Mouse (Mus musculus): Measurements from ENCODE around the gene Prpf40a. TPM values are rescaled to one million over a fixed set of nuclear protein-coding genes. Genes with fewer than 3 reads are reported as not detected.

The Prpf40a gene
- polyA plus RNA-seq, 1 experiment from 2014 or later: 167 TPM

- no peak for ATAC-seq (ENCODE audit: insufficient number of reproducible peaks, insufficient read depth, low FRiP score, low TSS enrichment, low read depth)
- no peaks in the 10 kb centered on the region for H3K9me3 ChIP-seq
- WGBS: 93% methylated on average over 2 of the region's 2 CpGs
- H3K27me3 ChIP-seq: no peaks in the 10 kb centered on the region
- no peak overlapping the region for H3K4me3 ChIP-seq
- H3K4me1 ChIP-seq: 0 out of 2 replicates have a peak, but pooled peaks cover 3% of the 10 kb centered on the region
- no peak overlapping the region for H3K4me2 ChIP-seq
- H3K9ac ChIP-seq: no peak overlapping the region
- no peak overlapping the region for H3K27ac ChIP-seq
- peaks cover 62% of the 10 kb centered on the region for H3K36me3 ChIP-seq
These were observed 88.2 kb downstream of the Prpf40a start for GRCm38 (mm10) chr2:53102901-53103300.

DNA sequence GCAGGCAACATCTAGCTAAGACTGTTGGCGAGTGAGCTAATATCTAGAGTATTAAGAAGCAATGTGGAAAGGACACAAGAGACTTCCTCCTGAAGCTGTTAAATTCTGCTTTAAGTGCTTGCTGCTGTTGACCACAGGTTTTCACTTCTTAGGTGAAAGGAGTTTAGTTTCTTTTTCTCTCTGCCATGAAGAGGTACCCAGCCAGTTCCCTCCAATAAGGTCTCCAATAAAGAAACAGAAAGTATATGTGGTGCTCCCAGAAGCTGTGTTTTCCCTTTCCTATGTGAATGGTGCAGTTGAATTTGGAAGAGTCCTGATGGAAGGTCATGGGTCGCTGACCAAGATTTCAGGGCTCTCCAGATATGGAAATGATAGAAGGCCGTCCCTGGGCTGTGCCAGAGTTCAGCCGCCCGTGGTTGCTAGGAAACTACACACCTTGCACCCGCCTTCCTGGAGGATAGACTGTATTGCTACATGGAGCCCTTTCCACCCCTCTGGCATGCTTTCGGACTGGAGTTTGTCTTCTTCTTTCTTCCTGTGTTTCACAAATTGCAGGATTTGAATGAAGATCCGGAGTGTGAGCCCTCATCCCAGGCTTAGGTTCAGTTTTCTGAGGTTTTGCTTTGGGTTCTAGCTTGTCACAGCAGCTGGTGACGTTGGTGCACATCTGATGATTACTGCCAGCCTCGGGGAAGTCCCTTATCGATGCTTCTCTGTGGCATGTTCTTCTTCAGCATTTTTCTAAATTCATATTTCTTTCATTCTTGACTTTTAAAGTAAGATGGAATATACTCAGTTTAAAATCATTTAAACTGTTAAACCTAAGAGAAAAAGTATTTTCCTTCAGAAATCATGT, 89.0 kb downstream of the Prpf40a start:
- H3K9me3 ChIP-seq: no peaks in the 10 kb centered on the region
- 0 out of 2 replicates have a peak, but pooled peaks cover 3% of the 10 kb centered on the region for H3K4me1 ChIP-seq
- H3K4me2 ChIP-seq: no peak overlapping the region
- no peak for ATAC-seq (ENCODE audit: insufficient number of reproducible peaks, insufficient read depth, low FRiP score, low TSS enrichment, low read depth)
- H3K9ac ChIP-seq: no peak overlapping the region
- H3K4me3 ChIP-seq: no peak overlapping the region
- WGBS: 88% methylated on average over 11 of the region's 11 CpGs
- H3K27ac ChIP-seq: no peak overlapping the region
- H3K36me3 ChIP-seq: peaks cover 59% of the 10 kb centered on the region
- H3K27me3 ChIP-seq: no peaks in the 10 kb centered on the region

GRCm38 (mm10) chr2:53100093-53100492, 91.0 kb downstream of the Prpf40a start:
- ATAC-seq (ENCODE audit: insufficient number of reproducible peaks, insufficient read depth, low FRiP score, low TSS enrichment, low read depth): no peak
- Histone ChIP-seq H3K36me3 (peaks cover 40% of the 10 kb centered on the region), H3K27me3 (no peaks in the 10 kb centered on the region), H3K4me2 (no peak overlapping the region), H3K27ac (no peak overlapping the region), H3K9ac (no peak overlapping the region), H3K9me3 (no peaks in the 10 kb centered on the region), H3K4me3 (no peak overlapping the region), H3K4me1 (0 out of 2 replicates have a peak, but pooled peaks cover 3% of the 10 kb centered on the region)
- WGBS: 35% methylated on average over 2 of the region's 2 CpGs

DNA sequence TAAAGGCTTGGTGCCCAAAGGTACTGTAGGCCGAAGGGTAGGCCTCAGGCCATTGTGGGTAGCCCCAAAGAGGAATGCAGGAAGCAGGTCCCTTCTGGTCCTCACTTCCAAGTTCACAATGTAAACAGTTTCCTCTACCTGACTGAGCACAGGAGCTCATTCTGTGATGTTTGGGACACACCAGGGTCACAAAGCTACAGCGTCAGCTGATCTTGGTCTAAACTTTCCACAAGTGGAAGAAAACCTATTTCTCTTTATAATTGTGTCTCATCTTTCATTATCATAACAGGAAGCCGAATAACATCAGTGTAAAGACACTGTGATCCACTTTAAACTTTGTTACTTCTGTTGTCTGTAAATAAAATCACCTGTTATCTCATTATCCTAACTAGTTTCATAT, 95.6 kb downstream of the Prpf40a start:
- Histone ChIP-seq H3K4me2 (no peak overlapping the region), H3K36me3 (peaks cover 15% of the 10 kb centered on the region), H3K27ac (peak overlapping the region; percentile 60; the same call in 1 of the 2 replicates), H3K9ac (no peak overlapping the region), H3K4me3 (no peak overlapping the region), H3K4me1 (0 out of 2 replicates have a peak, but pooled peaks cover 3% of the 10 kb centered on the region), H3K9me3 (no peaks in the 10 kb centered on the region), H3K27me3 (no peaks in the 10 kb centered on the region)
- ATAC-seq (ENCODE audit: insufficient number of reproducible peaks, insufficient read depth, low FRiP score, low TSS enrichment, low read depth): no peak
- 89% methylated on average over 3 of the region's 3 CpGs for WGBS

DNA sequence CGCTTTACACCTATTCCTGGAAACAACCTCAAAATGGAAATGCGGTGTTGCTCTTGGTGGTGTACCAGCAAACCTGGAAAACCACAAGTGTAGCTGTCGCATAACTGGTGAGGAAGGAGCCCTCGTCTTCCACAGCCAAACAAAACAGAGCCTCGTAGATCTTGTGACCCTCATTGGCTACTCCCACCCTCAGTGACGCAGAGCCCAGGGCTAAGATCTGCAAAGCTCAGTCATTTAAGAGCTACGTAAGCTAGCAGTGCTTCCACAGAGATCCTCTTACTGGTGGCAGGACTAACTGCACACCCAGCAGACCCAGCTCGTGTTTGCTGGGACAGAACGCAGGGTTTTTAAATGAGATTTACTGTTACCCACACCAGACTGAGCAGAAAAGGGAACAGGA, 96.1 kb downstream of the Prpf40a start:
- Histone ChIP-seq H3K4me3 (no peak overlapping the region), H3K36me3 (peaks cover 15% of the 10 kb centered on the region), H3K9me3 (no peaks in the 10 kb centered on the region), H3K27me3 (no peaks in the 10 kb centered on the region), H3K9ac (no peak overlapping the region), H3K4me2 (no peak overlapping the region), H3K4me1 (0 out of 2 replicates have a peak, but pooled peaks cover 3% of the 10 kb centered on the region), H3K27ac (peak overlapping the region; percentile 60; the same call in 1 of the 2 replicates)
- 81% methylated on average over 9 of the region's 9 CpGs for whole genome bisulfite sequencing
- no peak for ATAC-seq (ENCODE audit: insufficient number of reproducible peaks, insufficient read depth, low FRiP score, low TSS enrichment, low read depth)

GRCm38 (mm10) chr2:53088744-53089143, 102.3 kb downstream of the Prpf40a start:
- no peak overlapping the region for H3K4me3 ChIP-seq
- no peaks in the 10 kb centered on the region for H3K27me3 ChIP-seq
- H3K4me1 ChIP-seq: no peaks in the 10 kb centered on the region
- no peak overlapping the region for H3K27ac ChIP-seq
- no peak for ATAC-seq (ENCODE audit: insufficient number of reproducible peaks, insufficient read depth, low FRiP score, low TSS enrichment, low read depth)
- no peak overlapping the region for H3K9ac ChIP-seq
- H3K36me3 ChIP-seq: peaks cover 6% of the 10 kb centered on the region; the same call in 1 of the 2 replicates
- no peaks in the 10 kb centered on the region for H3K9me3 ChIP-seq
- H3K4me2 ChIP-seq: no peak overlapping the region
- WGBS: 87% methylated on average over 3 of the region's 3 CpGs

- Histone ChIP-seq H3K27ac (no peak overlapping the region), H3K4me3 (no peak overlapping the region), H3K9ac (no peak overlapping the region), H3K27me3 (no peaks in the 10 kb centered on the region), H3K36me3 (peaks cover 2% of the 10 kb centered on the region; the same call in 1 of the 2 replicates), H3K4me1 (no peaks in the 10 kb centered on the region), H3K9me3 (no peaks in the 10 kb centered on the region), H3K4me2 (no peak overlapping the region)
- ATAC-seq (ENCODE audit: insufficient number of reproducible peaks, insufficient read depth, low FRiP score, low TSS enrichment, low read depth): no peak
- WGBS: 59% methylated on average over 9 of the region's 9 CpGs
These were observed 105.4 kb downstream of the Prpf40a start for GRCm38 (mm10) chr2:53085617-53086202.

Other genes with a start within 250 kb of the Prpf40a start
- gene Arl6ip6, start 442 bp upstream of the Prpf40a start, polyA plus RNA-seq (2015; fragmentation: Nextera tagmentation; extraction: Ambion mirVana): 49.5 and 60.9 TPM in 2 replicates